Mouse (Mus musculus): Measurements from ENCODE around the gene Gpr1. TPM values are rescaled to one million over a fixed set of nuclear protein-coding genes. Genes with fewer than 3 reads are reported as not detected.
"Not testable (repeated sequence)": the region's sequence is repeated elsewhere in the genome, so short reads cannot be mapped to it uniquely, and the experiment has no call there.

Gpr1 gene
- total and polyA plus RNA-seq, 2 experiments = not detected

DNA sequence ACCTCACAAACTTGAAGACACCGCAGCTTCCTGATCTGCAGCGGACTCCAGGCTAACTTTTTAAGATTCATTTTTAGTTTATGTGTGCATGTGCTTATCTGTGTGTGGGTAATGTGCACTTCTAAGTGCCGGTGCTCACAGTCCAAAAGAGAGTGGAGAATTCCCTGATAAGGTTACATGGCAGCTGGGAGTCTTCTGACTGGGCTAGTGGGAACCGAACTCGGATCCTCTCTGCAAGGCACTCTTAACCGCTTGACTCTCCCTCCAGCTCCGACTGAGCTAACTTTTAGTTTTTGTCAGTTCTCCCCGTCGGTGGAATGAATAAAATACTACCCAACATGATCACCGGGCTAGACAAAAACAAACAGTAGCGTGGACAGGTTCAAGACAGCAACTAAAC is 38.5 kb downstream of the Gpr1 start:
- H3K4me3 ChIP-seq (ENCODE audit: insufficient read depth, low read depth, low read length) = peak overlapping the region; percentile 88
- peaks cover 27% of the 10 kb centered on the region for H3K36me3 ChIP-seq (ENCODE audit: control insufficient read depth, insufficient read depth, low read length)
- H3K27me3 ChIP-seq (ENCODE audit: control insufficient read depth, insufficient read depth, low read length) = no peaks in the 10 kb centered on the region
- WGBS = 7% methylated on average over 11 of the region's 11 CpGs
- H3K4me1 ChIP-seq (ENCODE audit: control insufficient read depth, insufficient read depth, low read length) = peaks cover 14% of the 10 kb centered on the region; the same call in 1 of the 2 replicates
- peak; percentile 20 for DNase-seq (ENCODE audit: extremely low read depth, low read depth, low spot score)
- peak overlapping the region; percentile 75 for H3K27ac ChIP-seq (replicated peaks; ENCODE audit: insufficient read depth, low read depth, low read length)
- H3K79me2 ChIP-seq (ENCODE audit: control insufficient read depth, insufficient read depth, low read length) = peaks cover 22% of the 10 kb centered on the region; the same call in 1 of the 2 replicates
- TF ChIP-seq CTCF (IDR thresholded peaks at IDR 0.05; ENCODE audit: low read depth, low read length) = no peak
- peak overlapping the region; percentile 66 for H3K9ac ChIP-seq (ENCODE audit: low read depth, low read length)

DNA sequence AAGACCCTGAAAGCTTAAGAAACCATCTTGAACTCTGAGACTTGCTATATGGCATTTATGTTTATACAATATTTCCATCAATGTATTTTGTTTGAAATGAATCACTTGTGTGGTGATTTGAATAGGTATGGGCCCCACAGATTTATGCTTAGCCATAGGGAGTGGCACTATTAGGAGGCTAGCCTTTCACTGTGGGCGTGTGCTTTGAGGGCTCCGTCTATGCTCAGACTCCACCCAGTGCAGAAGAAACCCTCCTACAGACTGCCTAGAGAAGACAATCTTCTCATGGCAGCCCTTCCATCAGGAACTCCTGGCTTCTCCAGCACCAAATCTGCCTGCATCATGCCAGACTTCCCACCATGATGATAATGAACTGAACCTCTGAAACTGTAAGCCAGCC is 45.7 kb downstream of the Gpr1 start:
- Histone ChIP-seq H3K79me2 (ENCODE audit: control insufficient read depth, insufficient read depth, low read length) (no peaks in the 10 kb centered on the region; the same call in 1 of the 2 replicates), H3K36me3 (ENCODE audit: control insufficient read depth, insufficient read depth, low read length) (peaks cover 67% of the 10 kb centered on the region), H3K4me1 (ENCODE audit: control insufficient read depth, insufficient read depth, low read length) (no peaks in the 10 kb centered on the region), H3K9ac (ENCODE audit: low read depth, low read length) (no peak overlapping the region), H3K4me3 (ENCODE audit: insufficient read depth, low read depth, low read length) (no peak overlapping the region), H3K27ac (replicated peaks; ENCODE audit: insufficient read depth, low read depth, low read length) (no peak overlapping the region), H3K27me3 (ENCODE audit: control insufficient read depth, insufficient read depth, low read length) (no peaks in the 10 kb centered on the region)
- no peak for DNase-seq (ENCODE audit: extremely low read depth, low read depth, low spot score)
- no peak for TF ChIP-seq CTCF (IDR thresholded peaks at IDR 0.05; ENCODE audit: low read depth, low read length)
- TF ChIP-seq POLR2A (IDR thresholded peaks at IDR 0.05; ENCODE audit: extremely low read depth, insufficient read depth, low read length) = no peak
- 90% methylated on average over 2 of the region's 2 CpGs for WGBS

DNA sequence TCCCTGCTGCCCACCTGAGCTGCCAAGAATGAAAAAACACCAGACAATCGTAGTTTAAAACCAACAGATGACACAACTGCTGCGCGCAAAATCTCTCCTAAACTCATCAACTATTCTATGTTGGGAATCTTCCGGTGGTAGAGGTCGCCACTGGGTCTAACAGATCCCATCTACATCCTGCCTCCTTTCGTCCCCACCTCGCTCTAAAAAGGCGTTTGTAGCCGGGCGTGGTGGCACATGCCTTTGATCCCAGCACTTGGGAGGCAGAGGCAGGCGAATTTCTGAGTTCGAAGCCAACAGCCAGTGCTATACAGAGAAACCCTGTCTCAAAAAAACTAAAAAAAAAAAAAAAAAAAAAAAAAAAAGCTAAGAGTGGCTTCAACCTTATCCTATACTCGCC is 74.1 kb downstream of the Gpr1 start:
- no peaks in the 10 kb centered on the region; the same call in 1 of the 2 replicates for H3K79me2 ChIP-seq (ENCODE audit: control insufficient read depth, insufficient read depth, low read length)
- WGBS = 97% methylated on average over 13 of the region's 13 CpGs
- no peak for DNase-seq (ENCODE audit: extremely low read depth, low read depth, low spot score)
- no peak overlapping the region for H3K4me3 ChIP-seq (ENCODE audit: insufficient read depth, low read depth, low read length)
- H3K4me1 ChIP-seq (ENCODE audit: control insufficient read depth, insufficient read depth, low read length) = peaks cover 8% of the 10 kb centered on the region; the same call in 1 of the 2 replicates
- TF ChIP-seq POLR2A (IDR thresholded peaks at IDR 0.05; ENCODE audit: extremely low read depth, insufficient read depth, low read length) = no peak
- no peak for TF ChIP-seq CTCF (IDR thresholded peaks at IDR 0.05; ENCODE audit: low read depth, low read length)
- no peaks in the 10 kb centered on the region for H3K27me3 ChIP-seq (ENCODE audit: control insufficient read depth, insufficient read depth, low read length)
- H3K9ac ChIP-seq (ENCODE audit: low read depth, low read length) = no peak overlapping the region
- H3K27ac ChIP-seq (replicated peaks; ENCODE audit: insufficient read depth, low read depth, low read length) = no peak overlapping the region
- H3K36me3 ChIP-seq (ENCODE audit: control insufficient read depth, insufficient read depth, low read length) = peaks cover 34% of the 10 kb centered on the region

DNA sequence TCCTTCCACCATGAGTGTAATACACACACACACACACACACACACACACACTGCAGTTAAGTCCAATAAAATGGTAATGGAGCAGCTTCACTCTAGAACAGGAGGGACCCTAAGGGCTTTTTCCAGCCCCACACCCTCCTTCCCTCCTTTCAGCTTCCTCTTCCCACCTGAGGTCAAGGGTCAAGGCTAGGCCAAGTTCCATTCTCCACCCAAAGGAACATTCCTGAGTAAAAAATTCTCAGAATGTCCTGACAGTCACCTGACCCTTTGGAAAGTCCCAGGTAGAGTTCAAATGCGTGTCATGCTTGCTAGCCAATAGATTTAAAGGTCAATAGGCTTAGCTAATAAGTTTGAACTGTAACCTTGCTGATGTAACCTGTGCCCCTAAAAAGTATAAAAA is 75.8 kb downstream of the Gpr1 start:
- DNase-seq (ENCODE audit: extremely low read depth, low read depth, low spot score) = peak; percentile 77
- H3K4me1 ChIP-seq (ENCODE audit: control insufficient read depth, insufficient read depth, low read length); H3K9ac ChIP-seq (ENCODE audit: low read depth, low read length); H3K79me2 ChIP-seq (ENCODE audit: control insufficient read depth, insufficient read depth, low read length); H3K4me3 ChIP-seq (ENCODE audit: insufficient read depth, low read depth, low read length); H3K27me3 ChIP-seq (ENCODE audit: control insufficient read depth, insufficient read depth, low read length): not testable (repeated sequence)
- 25% methylated on average over 1 of the region's 1 CpGs for WGBS
- H3K27ac ChIP-seq (replicated peaks; ENCODE audit: insufficient read depth, low read depth, low read length) = peak overlapping the region; percentile 74
- H3K36me3 ChIP-seq (ENCODE audit: control insufficient read depth, insufficient read depth, low read length) = peaks cover 18% of the 10 kb centered on the region

DNA sequence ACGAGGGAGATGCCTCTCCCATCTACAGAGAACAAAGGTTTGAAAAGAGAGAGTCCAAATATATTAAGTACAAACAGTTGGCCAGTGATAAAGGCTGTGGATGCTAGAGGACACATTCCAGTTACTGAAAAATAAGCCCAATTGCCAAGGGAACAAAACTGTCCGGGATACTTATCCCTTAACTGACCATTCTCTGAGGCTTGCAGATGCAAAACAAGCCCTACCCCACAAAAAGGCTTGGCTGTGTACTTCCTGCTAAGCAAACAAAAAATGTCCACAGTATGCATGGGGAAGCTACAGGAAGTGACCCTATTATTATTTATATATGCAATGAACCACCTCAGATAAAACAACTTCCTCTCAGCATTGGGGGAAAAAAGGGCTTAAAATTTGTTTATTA is 76.4 kb downstream of the Gpr1 start:
- no peak for DNase-seq (ENCODE audit: extremely low read depth, low read depth, low spot score)
- no peak overlapping the region for H3K4me3 ChIP-seq (ENCODE audit: insufficient read depth, low read depth, low read length)
- 53% methylated on average over 2 of the region's 2 CpGs for WGBS
- peaks cover 14% of the 10 kb centered on the region for H3K36me3 ChIP-seq (ENCODE audit: control insufficient read depth, insufficient read depth, low read length)
- peaks cover 8% of the 10 kb centered on the region; the same call in 1 of the 2 replicates for H3K4me1 ChIP-seq (ENCODE audit: control insufficient read depth, insufficient read depth, low read length)
- no peak overlapping the region for H3K9ac ChIP-seq (ENCODE audit: low read depth, low read length)
- H3K27me3 ChIP-seq (ENCODE audit: control insufficient read depth, insufficient read depth, low read length) = no peaks in the 10 kb centered on the region
- TF ChIP-seq POLR2A (IDR thresholded peaks at IDR 0.05; ENCODE audit: extremely low read depth, insufficient read depth, low read length) (no peak), CTCF (IDR thresholded peaks at IDR 0.05; ENCODE audit: low read depth, low read length) (no peak)
- no peaks in the 10 kb centered on the region; the same call in 1 of the 2 replicates for H3K79me2 ChIP-seq (ENCODE audit: control insufficient read depth, insufficient read depth, low read length)
- H3K27ac ChIP-seq (replicated peaks; ENCODE audit: insufficient read depth, low read depth, low read length) = no peak overlapping the region

DNA sequence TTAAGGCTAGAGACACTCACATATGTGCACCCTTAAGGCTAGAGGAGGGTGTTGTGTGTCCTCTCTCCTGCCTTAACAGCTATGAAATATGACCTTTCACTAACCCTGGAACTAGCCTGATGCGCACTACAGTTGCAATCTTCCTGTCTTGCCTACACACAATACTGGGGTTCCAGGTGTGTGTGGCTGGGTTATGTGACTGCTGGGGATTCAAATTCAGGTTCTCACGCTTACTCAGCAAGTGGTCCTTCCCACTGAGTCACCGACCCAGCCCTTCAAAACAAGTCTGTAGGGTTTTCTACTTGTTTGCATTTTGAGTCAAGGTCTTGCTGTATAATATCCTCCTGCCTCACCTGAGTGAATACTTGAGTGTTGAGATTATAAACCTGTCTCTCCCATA is 79.8 kb downstream of the Gpr1 start:
- no peak for TF ChIP-seq POLR2A (IDR thresholded peaks at IDR 0.05; ENCODE audit: extremely low read depth, insufficient read depth, low read length)
- TF ChIP-seq CTCF (IDR thresholded peaks at IDR 0.05; ENCODE audit: low read depth, low read length) = no peak
- no peak overlapping the region for H3K9ac ChIP-seq (ENCODE audit: low read depth, low read length)

More for the DNA sequence above, 79.8 kb downstream of the Gpr1 start:
- WGBS = 87% methylated on average over 3 of the region's 3 CpGs
- H3K27ac ChIP-seq (replicated peaks; ENCODE audit: insufficient read depth, low read depth, low read length) = no peak overlapping the region
- H3K4me1 ChIP-seq (ENCODE audit: control insufficient read depth, insufficient read depth, low read length) = peaks cover 11% of the 10 kb centered on the region; the same call in 1 of the 2 replicates
- no peak overlapping the region for H3K4me3 ChIP-seq (ENCODE audit: insufficient read depth, low read depth, low read length)
- H3K79me2 ChIP-seq (ENCODE audit: control insufficient read depth, insufficient read depth, low read length) = no peaks in the 10 kb centered on the region
- H3K36me3 ChIP-seq (ENCODE audit: control insufficient read depth, insufficient read depth, low read length) = peaks cover 3% of the 10 kb centered on the region
- no peaks in the 10 kb centered on the region for H3K27me3 ChIP-seq (ENCODE audit: control insufficient read depth, insufficient read depth, low read length)
- DNase-seq (ENCODE audit: extremely low read depth, low read depth, low spot score) = no peak

Other genes starting within 250 kb of the Gpr1 start
- 5.3 and 6.3 TPM in 2 replicates for gene Ino80d, start 99.9 kb downstream of the Gpr1 start, total RNA-seq (2014; rRNA removed)
- gene Ino80d, start 99.9 kb downstream of the Gpr1 start, polyA plus RNA-seq (2012; rRNA removed) = 3.6 and 5.2 TPM in 2 replicates
- 222 and 232 TPM in 2 replicates for gene Eef1b2, start 37.7 kb downstream of the Gpr1 start, total RNA-seq (2014; rRNA removed)
- gene Eef1b2, start 37.7 kb downstream of the Gpr1 start, polyA plus RNA-seq (2012; rRNA removed) = 174 and 202 TPM in 2 replicates
- 141 and 182 TPM in 2 replicates for gene Ndufs1, start 37.7 kb downstream of the Gpr1 start, total RNA-seq (2014; rRNA removed)
- 47.5 and 51.6 TPM in 2 replicates for gene Ndufs1, start 37.7 kb downstream of the Gpr1 start, polyA plus RNA-seq (2012; rRNA removed)
- under 0.01 and 0.07 TPM in 2 replicates for gene Zdbf2, start 58.7 kb upstream of the Gpr1 start, total RNA-seq (2014; rRNA removed)
- not detected in 2 replicates for gene Zdbf2, start 58.7 kb upstream of the Gpr1 start, polyA plus RNA-seq (2012; rRNA removed)
- gene Adam23, start 231.3 kb upstream of the Gpr1 start, total RNA-seq (2014; rRNA removed) = 17.3 and 25.0 TPM in 2 replicates
- gene Adam23, start 231.3 kb upstream of the Gpr1 start, polyA plus RNA-seq (2012; rRNA removed) = 2.0 and 2.8 TPM in 2 replicates